Mouse (Mus musculus) embryonic fibroblast, embryonic 13.5 days (primary cell): ENCODE data around the gene Wdr70. TPM values are rescaled to one million over a fixed set of nuclear protein-coding genes. Genes with fewer than 3 reads are reported as not detected.
"Not testable (repeated sequence)": the region's sequence is repeated elsewhere in the genome, so short reads cannot be mapped to it uniquely, and the experiment has no call there.

Source experiments
- H3K27ac ChIP-seq: 2 replicates; pipeline ENCODE4 v1.5.1; 2012; ENCODE audit warnings: low read length, control low read depth, inconsistent platforms; ENCODE audit not compliant: insufficient read depth
- H3K4me1 ChIP-seq: 2 replicates; pipeline ENCODE4 v1.6.1; 2011; ENCODE audit warnings: low read length; ENCODE audit not compliant: control insufficient read depth, insufficient read depth
- H3K4me3 ChIP-seq: 2 replicates; pipeline ENCODE4 v1.5.1; 2011; ENCODE audit warnings: mild to moderate bottlenecking, control low read depth, low read length; ENCODE audit not compliant: insufficient read depth
- CTCF ChIP-seq: IDR thresholded peaks from 2 replicates; pipeline ENCODE4 v1.5.1; 2011; ENCODE audit warnings: mild to moderate bottlenecking, control low read depth, low read length, moderate library complexity, borderline replicate concordance; ENCODE audit not compliant: insufficient read depth
- POLR2A ChIP-seq: IDR thresholded peaks from 2 replicates; pipeline ENCODE4 v1.6.1; 2011; ENCODE audit warnings: low read depth, mild to moderate bottlenecking, control low read depth, low read length, moderate library complexity
- polyA plus RNA-seq: library from polyadenylated mRNA; stranded (reverse); fragments of >200 nt; gene quantifications from 2 replicates; pipeline ENCODE4 v1.2.4, GENCODE M21; 2011; ENCODE audit warnings: low read depth; ENCODE audit not compliant: missing spikeins, insufficient read length

The Wdr70 gene
- polyA plus RNA-seq = 38.3 and 40.5 TPM in 2 replicates

DNA sequence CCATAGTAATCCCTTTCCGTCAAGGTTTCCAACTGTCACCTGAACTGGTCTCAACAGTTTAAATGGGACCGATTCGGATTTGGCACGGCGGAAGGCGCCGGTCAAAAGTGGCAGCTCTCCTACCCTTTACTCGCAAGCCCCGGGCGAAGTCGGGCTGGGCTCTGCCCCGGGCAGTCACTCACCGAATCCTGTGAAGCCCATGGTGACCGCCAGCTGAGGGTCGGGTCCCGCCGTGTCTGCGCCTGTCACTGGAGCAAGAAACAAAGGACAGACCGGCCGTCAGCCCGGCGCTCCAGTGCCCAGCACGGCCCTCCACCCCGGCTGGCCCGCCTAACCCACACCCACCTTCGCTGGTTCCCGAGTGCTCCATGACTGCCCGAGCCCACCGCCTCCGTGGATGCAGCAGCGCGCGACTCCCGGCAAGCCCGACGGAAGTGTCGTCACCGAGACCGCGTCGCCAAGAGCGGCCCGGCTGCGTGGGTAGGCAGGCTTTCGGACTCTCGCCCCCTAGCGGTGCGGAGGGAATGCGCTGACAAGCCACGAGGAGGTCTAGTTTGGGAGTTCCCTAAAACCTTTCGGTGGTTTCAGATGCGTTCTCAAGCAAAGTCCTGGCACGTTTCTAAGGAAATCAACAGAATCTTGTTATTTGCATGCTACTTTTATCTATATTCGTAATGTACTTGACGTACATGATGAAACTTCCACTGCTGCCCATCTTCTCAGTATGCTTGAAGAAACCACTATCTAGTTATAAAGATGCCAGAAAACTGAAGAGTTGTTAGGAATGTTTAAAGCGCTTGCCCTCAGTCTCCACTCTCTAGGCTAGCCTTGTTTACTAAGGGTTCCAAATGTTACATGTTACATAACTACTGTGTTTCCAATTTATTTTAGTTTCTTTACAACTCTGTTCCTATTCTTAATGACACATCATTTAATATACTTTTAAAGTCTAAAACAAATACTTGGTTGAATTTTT lies at the start of gene Wdr70:
Gene Wdr70 (minus strand): TSS at position 436 of the 976 bp plus-strand sequence.
- H3K27ac ChIP-seq = no peak within 1 kb of the TSS
- peak within 1 kb of the TSS; percentile 92 for H3K4me3 ChIP-seq
- TF ChIP-seq POLR2A = peak; percentile 84
- peak; percentile 96 for TF ChIP-seq CTCF
- no peaks in the 10 kb centered on the region for H3K4me1 ChIP-seq

DNA sequence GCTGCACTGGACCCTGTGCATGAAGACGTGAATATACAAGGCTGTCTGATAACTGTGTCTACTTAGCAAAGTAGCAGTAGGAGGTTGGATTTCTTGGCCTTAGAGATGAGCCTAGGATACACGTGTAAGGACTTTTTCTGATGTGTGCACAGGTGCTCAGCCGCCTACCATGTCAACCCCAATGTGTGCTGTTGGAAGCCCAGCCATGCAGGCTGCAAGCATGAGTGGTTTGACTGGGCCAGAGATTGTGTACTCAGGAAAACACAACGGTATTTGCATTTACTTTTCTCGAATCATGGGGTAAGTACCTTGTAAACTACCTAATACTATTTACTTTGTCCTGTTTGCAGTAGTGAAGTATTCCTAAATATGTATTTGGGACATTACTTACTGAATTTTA lies 36.6 kb upstream of the Wdr70 start:
- no peak for TF ChIP-seq CTCF
- no peak for TF ChIP-seq POLR2A
- H3K4me3 ChIP-seq = no peak overlapping the region
- no peaks in the 10 kb centered on the region for H3K4me1 ChIP-seq
- no peak overlapping the region for H3K27ac ChIP-seq

DNA sequence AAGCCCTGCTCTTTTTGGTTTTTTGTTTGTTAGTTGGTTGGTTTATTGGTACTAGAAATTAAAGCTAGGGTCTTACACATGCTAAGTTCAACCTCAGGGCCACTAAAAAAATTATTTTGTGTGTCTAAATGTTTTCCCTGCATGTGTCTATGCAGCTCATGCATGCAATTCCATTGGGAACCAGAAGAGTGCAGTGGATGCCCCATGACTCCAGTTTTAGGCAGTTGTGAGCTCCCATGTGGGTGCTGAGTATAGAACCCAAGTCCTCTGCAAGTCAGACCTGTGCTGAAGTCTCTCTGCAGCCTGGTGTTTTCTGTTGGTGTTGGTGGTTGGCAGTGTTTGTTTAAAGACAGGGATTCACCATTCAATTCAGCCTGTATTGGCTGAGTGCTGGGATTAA lies 32.8 kb upstream of the Wdr70 start:
- TF ChIP-seq POLR2A (no peak), CTCF (no peak)
- Histone ChIP-seq H3K27ac (no peak overlapping the region), H3K4me1 (no peaks in the 10 kb centered on the region), H3K4me3 (no peak overlapping the region)

DNA sequence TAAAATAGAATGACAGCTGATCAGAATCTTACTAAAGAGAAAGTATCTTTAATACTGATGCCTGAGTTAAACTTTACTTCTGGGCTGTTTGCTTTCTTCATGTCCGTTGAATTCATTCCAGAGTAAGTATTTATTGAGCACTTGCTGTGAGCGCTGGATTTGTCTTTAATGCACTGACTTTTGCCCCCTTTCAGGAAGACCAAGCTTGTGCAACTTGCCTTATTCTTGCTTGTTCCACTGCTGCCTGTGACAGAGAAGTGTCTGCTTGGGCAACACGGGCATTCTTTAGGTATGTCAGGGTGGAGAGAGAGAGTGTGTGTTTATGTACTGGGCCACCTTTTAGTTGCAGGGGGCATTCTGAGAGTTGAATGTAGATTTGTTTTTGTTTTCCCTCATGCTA lies 32.3 kb upstream of the Wdr70 start:
- Histone ChIP-seq H3K4me3 (no peak overlapping the region), H3K27ac (no peak overlapping the region), H3K4me1 (no peaks in the 10 kb centered on the region)
- TF ChIP-seq CTCF (no peak), POLR2A (no peak)

DNA sequence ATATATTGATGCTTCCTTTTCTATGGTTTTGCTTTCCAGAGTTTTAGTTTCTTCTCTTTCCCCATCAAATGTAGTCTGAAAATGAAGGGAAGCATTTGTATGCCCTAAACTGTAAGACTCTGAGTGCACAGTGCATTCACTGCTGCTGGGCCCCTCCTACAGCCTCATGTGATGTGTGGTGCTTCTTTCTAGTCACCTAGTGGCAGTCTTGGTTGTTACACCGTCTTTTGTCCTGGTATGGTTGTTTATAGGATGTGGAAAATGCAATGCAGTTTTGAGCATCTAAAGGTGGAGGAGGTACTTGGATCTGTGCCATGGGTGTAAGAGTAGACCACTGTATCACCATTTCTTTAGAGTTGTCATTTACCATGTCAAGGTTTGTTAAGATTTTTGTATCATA lies 30.3 kb upstream of the Wdr70 start:
- H3K4me1 ChIP-seq = no peaks in the 10 kb centered on the region
- H3K4me3 ChIP-seq = no peak overlapping the region
- H3K27ac ChIP-seq = no peak overlapping the region
- TF ChIP-seq CTCF = no peak
- no peak for TF ChIP-seq POLR2A

DNA sequence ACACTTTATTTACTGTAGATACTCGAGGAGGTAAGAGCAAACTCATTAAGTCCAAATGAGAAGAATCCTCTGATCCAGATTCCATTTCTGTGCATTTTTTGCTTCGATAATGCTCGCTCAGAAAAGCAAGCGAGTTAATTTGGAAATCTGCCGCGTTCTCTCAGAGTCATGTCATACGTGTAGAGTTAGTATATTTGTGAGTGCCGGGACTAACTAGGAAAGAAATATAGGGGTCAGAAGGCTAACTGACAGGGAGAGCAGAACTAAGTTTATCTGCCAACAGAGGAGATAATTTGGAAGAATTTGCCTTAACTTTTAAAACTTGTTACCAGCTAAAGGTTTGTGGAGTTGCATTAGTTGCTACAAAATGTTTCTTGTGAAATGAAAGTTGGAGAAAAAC lies 10.8 kb upstream of the Wdr70 start:
- H3K4me1 ChIP-seq = no peaks in the 10 kb centered on the region
- TF ChIP-seq CTCF (no peak), POLR2A (no peak)
- peak overlapping the region; percentile 65 for H3K4me3 ChIP-seq
- no peak overlapping the region for H3K27ac ChIP-seq

DNA sequence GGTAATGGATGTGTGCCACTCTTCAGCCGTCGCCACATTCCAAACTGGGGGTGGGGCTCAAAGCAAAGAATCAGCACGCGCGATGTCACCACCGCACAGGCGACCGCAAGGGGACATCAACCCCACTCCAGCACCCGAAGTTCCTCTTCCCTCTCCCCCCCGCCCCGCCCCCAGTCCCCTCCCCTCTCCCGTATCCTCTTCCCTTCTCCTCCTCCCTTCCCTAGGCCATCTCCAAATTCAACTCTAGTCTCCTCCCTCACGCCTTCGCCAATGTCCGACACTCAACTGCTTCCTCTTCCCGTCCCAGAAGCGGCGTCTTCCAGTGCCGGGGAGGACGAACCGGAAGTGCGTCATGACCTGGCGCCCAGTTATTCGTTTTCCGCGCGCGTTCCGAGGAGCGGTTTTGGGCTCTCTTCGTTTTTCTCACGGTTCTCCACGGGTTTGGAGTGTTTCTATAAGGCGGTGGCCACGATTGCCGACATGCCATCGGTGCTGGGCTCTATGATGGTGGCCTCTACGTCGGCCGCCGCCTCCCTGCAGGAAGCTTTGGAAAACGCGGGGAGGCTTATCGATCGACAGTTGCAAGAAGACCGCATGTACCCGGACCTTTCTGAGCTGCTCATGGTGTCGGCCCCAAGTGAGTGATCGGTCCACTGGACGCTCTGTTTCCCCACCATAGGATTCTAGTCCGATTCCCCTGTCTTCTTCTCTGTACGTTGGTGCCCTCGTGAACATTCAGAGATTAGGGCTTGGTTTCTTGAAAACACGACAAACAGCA lies 10.1 kb upstream of the Wdr70 start, which contains the start of gene Nup155:
Gene Nup155 (plus strand): TSS at position 308 of the 778 bp plus-strand sequence.
- TF ChIP-seq POLR2A = peak; percentile 69
- TF ChIP-seq CTCF = no peak
- Histone ChIP-seq H3K4me3 (peak within 1 kb of the TSS; percentile 65), H3K27ac (peak within 1 kb of the TSS; percentile 36; the same call in 1 of the 2 replicates)

DNA sequence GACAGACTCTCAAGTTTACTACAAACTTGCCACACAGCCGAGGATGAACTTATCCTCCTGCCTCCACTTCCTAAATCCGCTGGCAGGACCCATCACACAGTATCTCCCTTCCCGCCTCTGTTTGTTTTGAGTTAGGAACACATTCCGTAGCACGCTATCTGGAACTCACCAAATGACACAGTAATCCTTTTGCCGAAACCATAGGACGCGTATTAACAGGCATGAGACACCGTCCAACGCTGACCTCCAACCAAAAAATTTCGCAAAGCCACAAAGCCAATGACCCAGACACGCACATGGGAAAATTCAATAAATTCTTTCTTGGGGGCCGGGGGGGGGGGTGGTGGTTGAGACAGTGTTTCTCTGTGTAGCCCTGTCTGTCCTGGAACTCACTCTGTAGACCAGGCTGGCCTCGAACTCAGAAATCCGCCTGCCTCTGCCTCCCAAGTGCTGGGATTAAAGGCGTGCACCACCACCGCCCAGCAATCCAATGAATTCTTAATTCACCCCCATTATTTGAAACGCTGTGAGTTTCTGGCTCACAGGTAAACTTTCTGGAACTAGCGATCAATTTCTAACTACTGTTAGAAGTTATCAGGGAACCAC lies 9.5 kb upstream of the Wdr70 start:
- Histone ChIP-seq H3K4me3 (peak overlapping the region; percentile 46), H3K4me1 (no peaks in the 10 kb centered on the region), H3K27ac (peak overlapping the region; percentile 36; the same call in 1 of the 2 replicates)
- TF ChIP-seq POLR2A (0 out of 2 replicates have a peak, but pooled peaks have one; percentile 27), CTCF (no peak)

More for the DNA sequence above, 10.1 kb upstream of the Wdr70 start, which contains the start of gene Nup155:
- no peaks in the 10 kb centered on the region for H3K4me1 ChIP-seq

DNA sequence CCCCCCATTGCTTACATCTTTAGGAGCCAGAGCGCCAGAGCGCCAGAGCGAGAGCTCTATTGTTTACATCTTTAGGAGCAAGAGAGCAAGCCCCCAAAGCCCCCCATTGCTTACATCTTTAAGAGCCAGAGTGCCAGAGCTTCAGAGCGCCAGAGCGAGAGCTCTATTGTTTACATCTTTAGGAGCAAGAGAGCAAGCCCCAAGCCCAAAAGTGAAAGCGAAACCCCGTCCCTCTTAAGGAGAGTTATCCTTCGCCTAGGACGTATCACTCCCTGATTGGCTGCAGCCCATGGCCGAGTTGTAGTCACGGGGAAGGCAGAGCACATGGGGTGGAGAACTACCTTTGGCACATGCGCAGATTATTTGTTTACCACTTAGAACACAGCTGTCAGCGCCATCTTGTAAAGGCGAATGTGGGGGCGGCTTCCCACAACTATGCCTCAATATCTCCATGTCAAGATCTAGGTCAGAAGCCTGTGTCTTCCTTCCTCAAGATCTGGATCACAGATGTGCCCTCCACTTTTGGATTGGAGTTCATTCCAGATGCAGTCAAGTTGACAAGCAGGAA lies 3.0 kb upstream of the Wdr70 start:
- not testable (repeated sequence) for H3K4me1 ChIP-seq, H3K4me3 ChIP-seq, H3K27ac ChIP-seq
